ENCODE assay signal across 18 mouse cellular contexts in the genomic region with DNA sequence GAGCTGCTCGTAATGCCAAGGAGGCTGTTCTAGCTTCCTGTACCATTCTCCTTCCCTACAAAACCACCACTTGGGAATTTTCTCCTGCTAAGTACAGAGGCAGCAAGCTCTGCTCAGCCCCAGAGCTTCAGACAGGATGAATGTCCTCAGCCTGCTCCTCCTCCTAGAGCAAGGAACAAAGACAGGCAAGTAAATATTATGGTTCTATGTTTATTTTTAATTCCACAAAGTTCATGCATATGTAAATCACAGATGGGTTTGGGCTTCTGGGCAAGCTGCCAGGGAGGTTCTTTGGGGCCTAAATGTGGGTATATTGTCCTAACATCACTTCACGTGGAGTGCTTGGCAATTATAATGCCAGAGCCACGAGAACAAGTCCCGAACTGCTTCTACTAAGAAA.
DNase-seq lines count a peak whose midpoint lies in the region; ATAC-seq and TF ChIP-seq lines count a peak whose summit lies in the region.
"Had no signal": no experiment of that assay in that cellular context is flagged by ENCODE, and none has a peak within 500 bp of the region (broad histone marks: within the 10 kb centered on the region; RNA-seq: fewer than 3 reads in every experiment).

No protein-coding gene starts in this region.

- H3K27ac ChIP-seq in hindbrain, postnatal 0 days, result no peak overlapping the region
- no peak overlapping the region for H3K27ac ChIP-seq in hindbrain, embryonic 11.5 days (ENCODE audit: low read depth, low read length)
- peak overlapping the region; percentile 7; the same call in 1 of the 2 replicates for H3K27ac ChIP-seq in lung, embryonic 15.5 days
- H3K27ac ChIP-seq: gastrocnemius, adult 2 months; heart, embryonic 15.5 days; hindbrain, embryonic 13.5 days; limb, embryonic 15.5 days; neural tube, embryonic 12.5 days had no signal

- no peak overlapping the region for H3K4me2 ChIP-seq in hindbrain, postnatal 0 days (ENCODE audit: low read depth, low read length)
- H3K4me2 ChIP-seq in hindbrain, embryonic 11.5 days (replicated peaks; ENCODE audit: low read depth, low read length), result no peak overlapping the region
- H3K4me2 ChIP-seq in lung, embryonic 15.5 days, result no peak overlapping the region
- H3K4me2 ChIP-seq: heart, embryonic 15.5 days; hindbrain, embryonic 13.5 days; limb, embryonic 15.5 days; neural tube, embryonic 12.5 days had no signal

- no peak overlapping the region for H3K9ac ChIP-seq in hindbrain, postnatal 0 days (replicated peaks; ENCODE audit: low read length)
- no peak overlapping the region for H3K9ac ChIP-seq in hindbrain, embryonic 11.5 days (ENCODE audit: low read depth, low read length)
- no peak overlapping the region for H3K9ac ChIP-seq in lung, embryonic 15.5 days
- H3K9ac ChIP-seq: heart, embryonic 15.5 days; hindbrain, embryonic 13.5 days; limb, embryonic 15.5 days; liver, postnatal 0 days; neural tube, embryonic 12.5 days had no signal

- ATAC-seq in hindbrain, postnatal 0 days, result no peak
- no peak for ATAC-seq in hindbrain, embryonic 11.5 days (ENCODE audit: low FRiP score)
- ATAC-seq in lung, embryonic 15.5 days (ENCODE audit: borderline replicate concordance, extremely low read depth, low FRiP score, low TSS enrichment), result peak; percentile 64; the same call in 1 of the 2 replicates
- ATAC-seq: intestine, postnatal 0 days; liver, postnatal 0 days had no signal

- no peak overlapping the region for H3K4me3 ChIP-seq in hindbrain, postnatal 0 days (ENCODE audit: low read length)
- H3K4me3 ChIP-seq in hindbrain, embryonic 11.5 days (ENCODE audit: low read depth, low read length), result no peak overlapping the region
- H3K4me3 ChIP-seq in lung, embryonic 15.5 days, result no peak overlapping the region
- H3K4me3 ChIP-seq: gastrocnemius, adult 2 months; heart, embryonic 15.5 days; hindbrain, embryonic 13.5 days; limb, embryonic 15.5 days; neural tube, embryonic 12.5 days had no signal

- H3K36me3 ChIP-seq in hindbrain, postnatal 0 days (ENCODE audit: insufficient read depth, low read length), result no peaks in the 10 kb centered on the region
- no peaks in the 10 kb centered on the region for H3K36me3 ChIP-seq in hindbrain, embryonic 11.5 days (ENCODE audit: control insufficient read depth, insufficient read depth, low read length)
- H3K36me3 ChIP-seq in lung, embryonic 15.5 days, result no peaks in the 10 kb centered on the region
- H3K36me3 ChIP-seq: heart, embryonic 15.5 days; hindbrain, embryonic 13.5 days; limb, embryonic 15.5 days; neural tube, embryonic 12.5 days had no signal

- peak; percentile 10 to 25 for DNase-seq in cerebellum, postnatal 10 days
- DNase-seq in cerebellum, adult 11-12 months, result no peak
- DNase-seq in hindbrain, postnatal 0 days (ENCODE audit: low spot score), result peak; percentile 30
- DNase-seq in hindbrain, embryonic 11.5 days (ENCODE audit: low spot score), result no peak
- DNase-seq in lung, postnatal 25 days (ENCODE audit: low spot score), result no peak
- peak; percentile 75 for DNase-seq in brain, adult 2 months (ENCODE audit: low read depth, low spot score)
- no peak for DNase-seq in spleen, adult 18-20 months
- DNase-seq: adrenal gland, postnatal 10 days; cerebellum, adult 9-10 months; gastrocnemius, adult 2 months; heart, adult 18-20 months; liver, postnatal 0 days had no signal

- WGBS in hindbrain, postnatal 0 days, result 28% methylated on average over 4 of the region's 4 CpGs
- 79% methylated on average over 4 of the region's 4 CpGs for WGBS in hindbrain, embryonic 11.5 days
- 33% methylated on average over 4 of the region's 4 CpGs for WGBS in lung, embryonic 15.5 days

- H3K9me3 ChIP-seq in hindbrain, postnatal 0 days (ENCODE audit: low read length), result no peaks in the 10 kb centered on the region
- no peaks in the 10 kb centered on the region for H3K9me3 ChIP-seq in hindbrain, embryonic 11.5 days (ENCODE audit: control insufficient read depth, low read length)
- H3K9me3 ChIP-seq in lung, embryonic 15.5 days, result no peaks in the 10 kb centered on the region
- H3K9me3 ChIP-seq: heart, embryonic 15.5 days; hindbrain, embryonic 13.5 days; limb, embryonic 15.5 days; neural tube, embryonic 12.5 days had no signal

- H3K4me1 ChIP-seq in hindbrain, postnatal 0 days (ENCODE audit: insufficient read depth, low read length), result no peaks in the 10 kb centered on the region
- H3K4me1 ChIP-seq in hindbrain, embryonic 11.5 days (replicated peaks; ENCODE audit: control insufficient read depth, insufficient read depth, low read length), result no peaks in the 10 kb centered on the region
- H3K4me1 ChIP-seq in lung, embryonic 15.5 days, result peaks cover 8% of the 10 kb centered on the region
- H3K4me1 ChIP-seq: heart, embryonic 15.5 days; limb, embryonic 15.5 days; neural tube, embryonic 12.5 days had no signal

- no peak for TF ChIP-seq CTCF in hindbrain, postnatal 0 days (IDR thresholded peaks at IDR 0.05; ENCODE audit: low read depth)

- H3K27me3 ChIP-seq in hindbrain, postnatal 0 days (ENCODE audit: insufficient read depth, low read length), result no peaks in the 10 kb centered on the region
- H3K27me3 ChIP-seq in hindbrain, embryonic 11.5 days (ENCODE audit: control insufficient read depth, insufficient read depth, low read length), result no peaks in the 10 kb centered on the region
- no peaks in the 10 kb centered on the region for H3K27me3 ChIP-seq in lung, embryonic 15.5 days
- H3K27me3 ChIP-seq: heart, embryonic 15.5 days; hindbrain, embryonic 13.5 days; limb, embryonic 15.5 days; neural tube, embryonic 12.5 days had no signal

Comparison
In these comparisons a context has a peak if more than half of its experiments do, and no peak if none do; other contexts are left out.
1. DNase-seq: peak in cerebellum, postnatal 10 days (2 of 2), hindbrain, postnatal 0 days (single experiment) and brain, adult 2 months (single experiment); none in cerebellum, adult 11-12 months (single experiment), hindbrain, embryonic 11.5 days (single experiment), lung, postnatal 25 days (single experiment) and spleen, adult 18-20 months (0 of 2).